Mouse (Mus musculus): ENCODE data around the gene Bub1b.
A peak's percentile ranks its signal among the peaks of the same experiment; 100 is the strongest.
"Not testable (repeated sequence)": the region's sequence is repeated elsewhere in the genome, so short reads cannot be mapped to it uniquely, and the experiment has no call there.

The Bub1b gene

GRCm38 (mm10) chr2:118597673-118598568, at the start of gene Bub1b:
Gene Bub1b, plus strand, starts transcription at chr2:118598211.
- peak; percentile 95 for DNase-seq (ENCODE audit: low read depth, low spot score)

GRCm38 (mm10) chr2:118548421-118549221, 49.4 kb upstream of the Bub1b start:
- peak; percentile 67 for DNase-seq (ENCODE audit: low read depth, low spot score)

- DNase-seq (ENCODE audit: low read depth, low spot score) = peak; percentile 98
These were observed 48.2 kb upstream of the Bub1b start, which contains the start of gene Bmf for GRCm38 (mm10) chr2:118549507-118550473. Gene Bmf, minus strand, starts transcription at chr2:118549687.

- peak; percentile 44 for DNase-seq (ENCODE audit: low read depth, low spot score)
These were observed 46.4 kb upstream of the Bub1b start for GRCm38 (mm10) chr2:118551606-118552005.

- not testable (repeated sequence) for DNase-seq (ENCODE audit: low read depth, low spot score)
These were observed 43.5 kb upstream of the Bub1b start for GRCm38 (mm10) chr2:118554356-118554990.

- no peak for DNase-seq (ENCODE audit: low read depth, low spot score)
These were observed 39.6 kb upstream of the Bub1b start for GRCm38 (mm10) chr2:118558426-118558825.

GRCm38 (mm10) chr2:118562015-118562414, 36.0 kb upstream of the Bub1b start:
- DNase-seq (ENCODE audit: low read depth, low spot score) = no peak

- no peak for DNase-seq (ENCODE audit: low read depth, low spot score)
These were observed 35.6 kb upstream of the Bub1b start for GRCm38 (mm10) chr2:118562431-118562830.

- DNase-seq (ENCODE audit: low read depth, low spot score) = no peak
These were observed 30.8 kb upstream of the Bub1b start for GRCm38 (mm10) chr2:118567179-118567578.

GRCm38 (mm10) chr2:118570939-118571338, 27.1 kb upstream of the Bub1b start:
- DNase-seq (ENCODE audit: low read depth, low spot score) = no peak

- no peak for DNase-seq (ENCODE audit: low read depth, low spot score)
These were observed 25.7 kb upstream of the Bub1b start for GRCm38 (mm10) chr2:118572183-118572836.

- DNase-seq (ENCODE audit: low read depth, low spot score) = no peak
These were observed 24.9 kb upstream of the Bub1b start for GRCm38 (mm10) chr2:118573135-118573534.

- DNase-seq (ENCODE audit: low read depth, low spot score) = no peak
These were observed 12.0 kb upstream of the Bub1b start for GRCm38 (mm10) chr2:118586013-118586412.

GRCm38 (mm10) chr2:118587686-118588085, 10.3 kb upstream of the Bub1b start:
- DNase-seq (ENCODE audit: low read depth, low spot score) = peak; percentile 89

GRCm38 (mm10) chr2:118591083-118591482, 6.9 kb upstream of the Bub1b start:
- no peak for DNase-seq (ENCODE audit: low read depth, low spot score)

- DNase-seq (ENCODE audit: low read depth, low spot score) = no peak
These were observed 1.1 kb downstream of the Bub1b start for GRCm38 (mm10) chr2:118599087-118599486.

- DNase-seq (ENCODE audit: low read depth, low spot score) = no peak
These were observed 3.7 kb downstream of the Bub1b start for GRCm38 (mm10) chr2:118601599-118602263.

- no peak for DNase-seq (ENCODE audit: low read depth, low spot score)
These were observed 6.1 kb downstream of the Bub1b start for GRCm38 (mm10) chr2:118604091-118604490.

- peak; percentile 75 for DNase-seq (ENCODE audit: low read depth, low spot score)
These were observed 8.0 kb downstream of the Bub1b start for GRCm38 (mm10) chr2:118606032-118606431.

GRCm38 (mm10) chr2:118606976-118607375, 9.0 kb downstream of the Bub1b start:
- no peak for DNase-seq (ENCODE audit: low read depth, low spot score)
